Mouse (Mus musculus) lung, adult 2 months (tissue): ENCODE results near the gene Sh3pxd2a.

Experiments used
- CTCF ChIP-seq: fragments of 200-500 bp; IDR thresholded peaks from 2 replicates; pipeline ENCODE4 v1.5.1; 2011; ENCODE audit warnings: mild to moderate bottlenecking, low read length, control low read depth; ENCODE audit not compliant: insufficient read depth
- POLR2A ChIP-seq: fragments of 200-500 bp; IDR thresholded peaks from 2 replicates; pipeline ENCODE4 v1.6.1; 2011; ENCODE audit warnings: low read depth, mild to moderate bottlenecking, control low read depth, low read length, borderline replicate concordance; ENCODE audit errors: extremely low read depth

DNA sequence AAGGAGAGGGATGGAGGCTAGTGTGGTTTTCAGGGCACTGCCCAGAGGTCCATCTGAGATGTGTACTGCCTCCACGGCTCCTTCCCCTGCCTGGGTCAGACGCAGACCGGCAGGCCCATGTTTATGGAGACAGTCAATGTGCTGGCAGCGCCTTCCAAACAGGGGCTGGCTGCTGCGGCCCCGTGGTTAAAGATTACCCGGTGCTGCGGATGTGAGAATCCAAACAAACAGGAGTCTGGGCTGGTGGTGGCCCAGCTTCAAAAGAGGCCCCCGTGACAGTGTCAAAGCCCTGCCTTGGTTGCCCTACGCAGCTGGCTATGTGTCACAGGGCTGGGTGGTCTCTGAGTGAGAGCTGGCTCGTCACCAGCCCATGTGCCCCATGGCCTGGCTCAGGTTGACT, 216.4 kb downstream of the Sh3pxd2a start:
- no peak for TF ChIP-seq POLR2A
- no peak for TF ChIP-seq CTCF
